Mouse (Mus musculus): Measurements from ENCODE around the gene Chmp3.

Chmp3 gene

DNA sequence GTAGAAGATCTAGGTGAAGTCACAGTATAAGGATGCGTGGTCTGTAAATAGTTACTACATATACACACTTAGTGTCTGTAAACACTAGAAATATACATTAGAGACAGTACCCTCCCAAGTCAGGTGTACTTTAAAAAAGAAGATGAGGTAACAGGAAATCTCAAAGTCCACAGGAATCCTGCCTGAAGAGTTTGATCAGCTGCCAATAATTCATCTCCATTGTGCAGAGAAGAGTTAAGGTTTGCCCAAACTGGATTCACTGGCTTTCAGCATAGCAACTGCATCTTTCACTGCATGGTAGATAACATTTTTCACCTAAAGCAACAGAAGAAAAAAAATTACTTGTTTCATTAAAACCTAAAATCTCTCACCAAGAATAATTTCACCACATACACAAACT is 45.8 kb downstream of the Chmp3 start:
- in situ Hi-C loops (cut with MboI; ENCODE audit: low pct_unique_long_range_greater_than_20kb in 1 of 2, low sequenced_read_pairs in 2 of 2, unreplicated experiment in 1 of 2), result no loop called here

- in situ Hi-C loops (cut with MboI; ENCODE audit: low pct_unique_long_range_greater_than_20kb in 1 of 2, low sequenced_read_pairs in 2 of 2, unreplicated experiment in 1 of 2), result loop anchor here in 1 of 2 experiments (10.0 kb wide), 1 partner anchor 295 kb away; no protein-coding TSS in a partner anchor
Measured at GRCm38 (mm10) chr6:71590154-71590553, 46.6 kb downstream of the Chmp3 start.

GRCm38 (mm10) chr6:71607756-71608155 is 64.2 kb downstream of the Chmp3 start:
- in situ Hi-C loops (cut with MboI; ENCODE audit: low pct_unique_long_range_greater_than_20kb in 1 of 2, low sequenced_read_pairs in 2 of 2, unreplicated experiment in 1 of 2), result no loop called here

GRCm38 (mm10) chr6:71608994-71609393 is 65.4 kb downstream of the Chmp3 start:
- in situ Hi-C loops (cut with MboI; ENCODE audit: low pct_unique_long_range_greater_than_20kb in 1 of 2, low sequenced_read_pairs in 2 of 2, unreplicated experiment in 1 of 2), result no loop called here

GRCm38 (mm10) chr6:71609968-71610367 is 66.4 kb downstream of the Chmp3 start:
- in situ Hi-C loops (cut with MboI; ENCODE audit: low pct_unique_long_range_greater_than_20kb in 1 of 2, low sequenced_read_pairs in 2 of 2, unreplicated experiment in 1 of 2), result loop anchor here (10.0 kb wide), 1 partner anchor 285 kb away; no protein-coding TSS in a partner anchor

- in situ Hi-C loops (cut with MboI; ENCODE audit: low pct_unique_long_range_greater_than_20kb in 1 of 2, low sequenced_read_pairs in 2 of 2, unreplicated experiment in 1 of 2), result loop anchor here (10.0 kb wide), 1 partner anchor 282 kb away; no protein-coding TSS in a partner anchor
Measured at GRCm38 (mm10) chr6:71613225-71613624, 69.6 kb downstream of the Chmp3 start.

DNA sequence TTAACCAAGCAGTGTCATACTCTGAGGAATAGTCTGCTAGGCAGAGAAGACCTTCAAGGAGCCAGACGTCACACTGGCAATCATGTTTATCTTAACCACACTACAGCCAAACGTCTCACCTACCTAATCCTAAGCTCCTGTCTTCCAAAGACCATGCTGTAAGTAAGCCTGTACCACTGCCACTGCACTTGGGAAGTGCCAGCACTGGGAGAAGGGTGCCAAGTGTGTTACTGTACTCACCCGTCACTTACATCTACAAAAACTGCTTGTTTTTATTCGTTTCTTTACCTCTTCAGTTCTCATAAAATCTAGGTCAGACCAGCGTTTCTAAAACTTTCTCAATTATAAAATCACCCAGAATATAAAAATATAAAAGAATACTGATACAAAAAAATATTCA is 73.4 kb downstream of the Chmp3 start:
- in situ Hi-C loops (cut with MboI; ENCODE audit: low pct_unique_long_range_greater_than_20kb in 1 of 2, low sequenced_read_pairs in 2 of 2, unreplicated experiment in 1 of 2), result loop anchor here (10.0 kb wide), 1 partner anchor 278 kb away; no protein-coding TSS in a partner anchor

DNA sequence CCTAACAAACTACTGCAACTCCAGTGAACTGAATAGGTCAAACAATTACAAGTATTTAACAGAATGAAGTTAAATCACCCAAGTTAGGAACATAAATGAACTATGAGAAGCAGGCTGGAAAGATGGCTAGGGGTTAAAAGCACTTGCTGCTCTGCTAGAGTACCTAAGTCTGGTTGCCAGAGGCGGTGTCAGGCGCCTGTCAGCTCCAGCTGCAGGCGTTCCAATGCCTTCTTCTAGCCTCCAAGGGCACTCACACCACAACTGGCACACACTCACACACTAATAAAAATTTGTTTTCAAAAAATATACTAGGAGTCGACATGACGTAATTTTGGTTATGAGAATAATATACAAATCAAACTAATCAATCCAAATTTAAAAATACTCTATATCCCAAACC is 78.0 kb downstream of the Chmp3 start:
- in situ Hi-C loops (cut with MboI; ENCODE audit: low pct_unique_long_range_greater_than_20kb in 1 of 2, low sequenced_read_pairs in 2 of 2, unreplicated experiment in 1 of 2), result no loop called here

- in situ Hi-C loops (cut with MboI; ENCODE audit: low pct_unique_long_range_greater_than_20kb in 1 of 2, low sequenced_read_pairs in 2 of 2, unreplicated experiment in 1 of 2), result no loop called here
Measured at GRCm38 (mm10) chr6:71621981-71622380, 78.4 kb downstream of the Chmp3 start.

GRCm38 (mm10) chr6:71624723-71625122 is 81.1 kb downstream of the Chmp3 start:
- in situ Hi-C loops (cut with MboI; ENCODE audit: low pct_unique_long_range_greater_than_20kb in 1 of 2, low sequenced_read_pairs in 2 of 2, unreplicated experiment in 1 of 2), result no loop called here

- in situ Hi-C loops (cut with MboI; ENCODE audit: low pct_unique_long_range_greater_than_20kb in 1 of 2, low sequenced_read_pairs in 2 of 2, unreplicated experiment in 1 of 2), result no loop called here
Measured at GRCm38 (mm10) chr6:71625984-71626383, 82.4 kb downstream of the Chmp3 start.

GRCm38 (mm10) chr6:71627325-71627724 is 83.7 kb downstream of the Chmp3 start:
- in situ Hi-C loops (cut with MboI; ENCODE audit: low pct_unique_long_range_greater_than_20kb in 1 of 2, low sequenced_read_pairs in 2 of 2, unreplicated experiment in 1 of 2), result no loop called here

DNA sequence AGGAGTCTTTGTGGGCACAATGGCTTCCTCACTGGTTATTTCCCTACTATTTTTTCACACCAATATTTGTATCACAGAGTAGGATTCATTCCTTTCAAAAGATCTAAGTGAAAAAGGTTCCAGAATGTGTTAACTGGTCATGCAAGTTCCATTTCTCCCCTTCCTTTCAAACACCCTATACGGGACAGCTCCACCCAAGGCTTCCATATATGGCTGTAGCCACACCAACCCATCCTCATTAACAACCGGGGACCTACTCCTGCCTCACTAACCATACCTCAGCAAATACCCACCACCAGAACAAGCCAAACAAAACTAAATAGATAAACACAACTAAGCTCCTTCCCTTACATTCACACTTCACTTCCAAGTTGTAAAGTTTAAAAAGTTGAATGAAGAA is 87.6 kb downstream of the Chmp3 start:
- in situ Hi-C loops (cut with MboI; ENCODE audit: low pct_unique_long_range_greater_than_20kb in 1 of 2, low sequenced_read_pairs in 2 of 2, unreplicated experiment in 1 of 2), result no loop called here

DNA sequence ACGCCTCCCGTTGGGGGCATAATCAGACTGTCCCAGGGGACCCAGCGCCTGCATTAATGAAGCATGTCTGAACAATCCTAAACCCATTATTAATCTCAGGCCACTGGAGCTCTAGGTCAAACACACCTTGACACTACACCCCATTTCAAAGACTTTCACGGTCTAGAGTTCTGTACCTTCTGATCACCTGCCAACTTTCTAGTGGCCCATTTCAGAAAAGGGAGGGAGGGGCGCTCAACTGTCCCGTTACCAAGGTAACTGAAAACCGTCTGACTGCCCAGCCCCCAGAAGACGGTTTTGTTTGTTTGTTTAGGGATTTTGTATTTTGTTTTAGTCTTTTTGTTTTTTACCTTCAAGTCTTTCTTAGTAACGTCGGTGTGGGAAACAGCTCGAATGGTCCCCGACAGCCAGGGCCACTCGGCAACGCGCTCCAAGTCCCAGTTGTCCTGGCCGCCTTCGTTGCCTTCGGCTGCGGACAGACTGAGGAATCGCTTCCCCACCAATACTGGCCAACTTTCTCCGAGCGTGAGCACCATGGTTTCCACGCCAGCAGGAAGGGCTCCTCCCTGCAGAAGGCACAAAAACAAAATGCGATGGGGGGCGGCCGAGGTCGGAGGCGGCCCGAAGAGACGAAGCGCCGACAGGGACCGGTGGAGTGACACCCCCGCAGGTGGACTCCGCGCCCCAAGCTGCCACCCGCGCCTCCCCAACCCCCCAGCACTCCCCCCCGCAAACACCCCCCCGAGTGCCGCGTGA is 88.3 kb downstream of the Chmp3 start:
- in situ Hi-C loops (cut with MboI; ENCODE audit: low pct_unique_long_range_greater_than_20kb in 1 of 2, low sequenced_read_pairs in 2 of 2, unreplicated experiment in 1 of 2), result no loop called here
